Mouse (Mus musculus): ENCODE data around the gene 2610021A01Rik.

DNA sequence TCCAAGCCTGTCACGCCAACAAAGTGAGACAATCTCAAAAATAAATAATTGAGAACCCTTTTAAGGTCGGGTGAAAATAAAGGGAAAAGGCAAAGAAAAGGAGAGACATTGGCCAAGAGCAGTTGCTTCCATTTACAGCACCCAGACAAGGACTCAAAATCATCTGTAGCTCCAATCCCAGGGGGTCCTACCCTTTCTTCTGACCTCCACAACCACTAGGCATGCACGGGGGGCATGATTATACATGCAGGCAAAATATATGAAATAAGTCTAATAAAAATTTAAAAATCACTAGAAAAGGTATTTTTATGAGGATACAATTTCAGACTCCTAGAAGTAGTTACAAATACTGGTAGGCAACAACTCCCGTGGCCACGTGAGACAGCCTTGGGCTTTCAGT lies 415 bp upstream of the 2610021A01Rik start:
- TF ChIP-seq EP300 (IDR thresholded peaks at IDR 0.05; ENCODE audit: insufficient read depth, low read depth, low read length) (no peak), CTCF (IDR thresholded peaks at IDR 0.05) (no peak)

Data from heart, adult 2 months (tissue).